Mouse (Mus musculus): ENCODE data around the gene Mrgprh.

DNA sequence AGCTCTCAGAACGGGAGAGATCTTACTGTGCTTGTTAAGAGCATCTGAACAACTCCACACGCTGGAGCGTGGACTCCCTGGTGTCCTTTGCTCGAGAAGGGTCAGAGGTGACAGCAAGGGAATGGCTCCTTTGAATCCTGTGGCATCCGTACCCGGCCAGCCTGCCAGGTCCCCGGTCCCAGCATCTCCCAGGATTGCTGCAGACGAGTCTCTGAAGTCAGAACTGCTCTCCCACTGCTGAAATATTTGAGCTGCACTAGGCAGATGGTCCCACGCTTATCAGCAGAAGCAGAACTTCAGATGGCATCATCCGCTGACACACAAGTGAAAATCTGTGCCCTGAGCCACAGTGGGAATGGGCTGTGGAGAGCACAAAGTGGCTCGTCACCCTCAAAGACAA is 24.1 kb upstream of the Mrgprh start:
- TF ChIP-seq CTCF (IDR thresholded peaks at IDR 0.05; ENCODE audit: low read depth, low read length) (no peak), EP300 (IDR thresholded peaks at IDR 0.05; ENCODE audit: insufficient read depth, low read depth, low read length) (no peak), POLR2A (IDR thresholded peaks at IDR 0.05; ENCODE audit: insufficient read depth, low read length) (no peak)

Data from ES-Bruce4 (cell line).